ENCODE assay signal across 9 mouse cellular contexts in the genomic region with DNA sequence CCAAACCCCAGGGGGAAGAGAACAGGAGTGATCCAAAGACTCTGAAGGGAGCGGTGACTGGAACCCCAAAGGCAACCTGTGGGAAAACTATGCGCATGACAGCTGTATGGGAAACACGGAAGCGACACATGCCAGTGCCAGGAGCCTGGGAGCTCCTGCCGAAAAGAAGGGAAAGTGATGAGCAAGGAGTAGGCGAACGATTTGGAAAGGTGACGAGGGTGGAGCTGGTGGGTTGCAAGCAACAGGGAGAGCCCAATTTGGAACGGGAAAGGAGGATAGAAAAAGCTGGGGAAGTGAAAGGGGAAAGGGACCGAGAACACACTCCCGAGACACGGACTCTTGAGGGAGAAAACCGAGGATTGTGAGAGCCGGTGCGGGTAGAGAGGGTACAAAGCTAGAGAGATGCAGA. TPM values are rescaled to one million over a fixed set of nuclear protein-coding genes. Genes with fewer than 3 reads are reported as not detected.
DNase-seq lines count a peak whose midpoint lies in the region; ATAC-seq and TF ChIP-seq lines count a peak whose summit lies in the region.
"Had no signal": no experiment of that assay in that cellular context is flagged by ENCODE, and none has a peak within 500 bp of the region (broad histone marks: within the 10 kb centered on the region; RNA-seq: fewer than 3 reads in every experiment).

No protein-coding gene starts in this region.

- DNase-seq in gastrocnemius, adult 2 months: peak; percentile 36
- no peak for DNase-seq in gastrocnemius, postnatal 25 days
- peak; percentile 32 for DNase-seq in R1 (ENCODE audit: low read depth, low spot score)
- DNase-seq in forebrain, embryonic 10.5 days (ENCODE audit: extremely low spot score, low spot score): peak; percentile 18
- peak; percentile 33 for DNase-seq in hindbrain, embryonic 11.5 days (ENCODE audit: low spot score)
- DNase-seq in left cerebral cortex, postnatal 10 days (ENCODE audit: extremely low spot score in 1 of 2, low spot score in 2 of 2): peak; percentile 30 to 34
- DNase-seq in midbrain, embryonic 11.5 days (ENCODE audit: low spot score, missing footprints): peak; percentile 92
- DNase-seq in yolk sac, embryonic 10.5 days (ENCODE audit: low spot score): no peak

- H3K4me3 ChIP-seq in gastrocnemius, adult 2 months: peak overlapping the region; percentile 74
- peak overlapping the region; percentile 80 for H3K4me3 ChIP-seq in forebrain, embryonic 10.5 days
- peak overlapping the region; percentile 63 for H3K4me3 ChIP-seq in hindbrain, embryonic 11.5 days (ENCODE audit: low read depth, low read length)
- H3K4me3 ChIP-seq in midbrain, embryonic 11.5 days (ENCODE audit: low read depth, low read length): peak overlapping the region; percentile 91

- intact Hi-C loops in gastrocnemius, adult 2 months (cut with DNase I): loop anchor here (5.0 kb wide), 2 partner anchors 42 to 77 kb away; a partner anchor contains a TSS
- intact Hi-C loops in left cerebral cortex, postnatal 10 days (cut with DNase I): loop anchor here (2.0 to 5.0 kb wide), 2 partner anchors 62 to 278 kb away; no protein-coding TSS in a partner anchor

- no peaks in the 10 kb centered on the region for H3K9me3 ChIP-seq in forebrain, embryonic 10.5 days
- H3K9me3 ChIP-seq in hindbrain, embryonic 11.5 days (ENCODE audit: control insufficient read depth, low read length): no peaks in the 10 kb centered on the region
- no peaks in the 10 kb centered on the region for H3K9me3 ChIP-seq in midbrain, embryonic 11.5 days (ENCODE audit: control insufficient read depth, low read length)

- H3K4me2 ChIP-seq in hindbrain, embryonic 11.5 days (replicated peaks; ENCODE audit: low read depth, low read length): peak overlapping the region; percentile 78
- peak overlapping the region; percentile 90 for H3K4me2 ChIP-seq in midbrain, embryonic 11.5 days

- peak overlapping the region; percentile 82 for H3K9ac ChIP-seq in hindbrain, embryonic 11.5 days (ENCODE audit: low read depth, low read length)
- H3K9ac ChIP-seq in midbrain, embryonic 11.5 days (ENCODE audit: low read length): peak overlapping the region; percentile 98

- H3K36me3 ChIP-seq in forebrain, embryonic 10.5 days (replicated peaks): peaks cover 26% of the 10 kb centered on the region
- no peaks in the 10 kb centered on the region for H3K36me3 ChIP-seq in hindbrain, embryonic 11.5 days (ENCODE audit: control insufficient read depth, insufficient read depth, low read length)
- no peaks in the 10 kb centered on the region for H3K36me3 ChIP-seq in midbrain, embryonic 11.5 days (ENCODE audit: control insufficient read depth, insufficient read depth, low read length)

- peaks cover 40% of the 10 kb centered on the region for H3K4me1 ChIP-seq in forebrain, embryonic 10.5 days
- H3K4me1 ChIP-seq in hindbrain, embryonic 11.5 days (replicated peaks; ENCODE audit: control insufficient read depth, insufficient read depth, low read length): peaks cover 11% of the 10 kb centered on the region
- H3K4me1 ChIP-seq in midbrain, embryonic 11.5 days (ENCODE audit: control insufficient read depth, insufficient read depth, low read length): peaks cover 25% of the 10 kb centered on the region

- peak overlapping the region; percentile 91 for H3K27ac ChIP-seq in gastrocnemius, adult 2 months
- H3K27ac ChIP-seq in forebrain, embryonic 10.5 days: peak overlapping the region; percentile 94
- 0 out of 2 replicates have a peak overlapping the region, but pooled peaks have one; percentile 77 for H3K27ac ChIP-seq in hindbrain, embryonic 11.5 days (ENCODE audit: low read depth, low read length)
- H3K27ac ChIP-seq in midbrain, embryonic 11.5 days (ENCODE audit: low read depth, low read length): no peak overlapping the region

- TF ChIP-seq CTCF in gastrocnemius, adult 2 months (IDR thresholded peaks at IDR 0.05): no peak

- 3% methylated on average over 15 of the region's 15 CpGs for WGBS in forebrain, embryonic 10.5 days
- WGBS in hindbrain, embryonic 11.5 days: 3% methylated on average over 15 of the region's 15 CpGs
- 2% methylated on average over 15 of the region's 15 CpGs for WGBS in midbrain, embryonic 11.5 days

- ATAC-seq in hindbrain, embryonic 11.5 days (ENCODE audit: low FRiP score): no peak
- ATAC-seq in midbrain, embryonic 11.5 days (ENCODE audit: low FRiP score): no peak
- ATAC-seq: Patski had no signal

- no peaks in the 10 kb centered on the region for H3K27me3 ChIP-seq in forebrain, embryonic 10.5 days (ENCODE audit: poor library complexity, severe bottlenecking)
- no peaks in the 10 kb centered on the region for H3K27me3 ChIP-seq in hindbrain, embryonic 11.5 days (ENCODE audit: control insufficient read depth, insufficient read depth, low read length)
- no peaks in the 10 kb centered on the region for H3K27me3 ChIP-seq in midbrain, embryonic 11.5 days (ENCODE audit: control insufficient read depth, insufficient read depth, low read length)
- H3K27me3 ChIP-seq: Patski had no signal

RNA-seq across cellular contexts. Expression of a gene that starts 1.3 kb away (rescaled TPM):
- 10 to 100 TPM; 36.9 to 37.1 TPM for total RNA-seq in gastrocnemius, adult 2 months (2021)
- 10 to 100 TPM; 27.4 to 30.6 TPM for total RNA-seq in gastrocnemius, postnatal 25 days (2021)
- 38.2 and 41.4 TPM in 2 replicates for polyA plus RNA-seq in forebrain, embryonic 10.5 days (2016; fragmentation: Nextera tagmentation; extraction: Ambion mirVana)
- polyA plus RNA-seq in hindbrain, embryonic 11.5 days (2014; fragmentation: Nextera tagmentation; extraction: Ambion mirVana): 47.4 and 50.7 TPM in 2 replicates
- 100 to 1,000 TPM; 113 to 116 TPM for total RNA-seq in left cerebral cortex, postnatal 10 days (2021)
- 43.0 and 53.9 TPM in 2 replicates for polyA plus RNA-seq in midbrain, embryonic 11.5 days (2014; fragmentation: Nextera tagmentation; extraction: Ambion mirVana)

RNA-seq across cellular contexts. Expression of a gene that starts 42.4 kb away (rescaled TPM):
- 1 to 10 TPM; 8.0 to 10.0 TPM for total RNA-seq in gastrocnemius, adult 2 months (2021)
- 1 to 10 TPM; 6.6 to 9.1 TPM for total RNA-seq in gastrocnemius, postnatal 25 days (2021)
- polyA plus RNA-seq in forebrain, embryonic 10.5 days (2016; fragmentation: Nextera tagmentation; extraction: Ambion mirVana): 44.5 and 45.0 TPM in 2 replicates
- 26.1 and 34.6 TPM in 2 replicates for polyA plus RNA-seq in hindbrain, embryonic 11.5 days (2014; fragmentation: Nextera tagmentation; extraction: Ambion mirVana)
- total RNA-seq in left cerebral cortex, postnatal 10 days (2021): 10 to 100 TPM; 33.4 to 38.2 TPM
- 23.2 and 25.3 TPM in 2 replicates for polyA plus RNA-seq in midbrain, embryonic 11.5 days (2014; fragmentation: Nextera tagmentation; extraction: Ambion mirVana)

Comparison
In these comparisons a context has a peak if more than half of its experiments do, and no peak if none do; other contexts are left out.
1. DNase-seq: peak in gastrocnemius, adult 2 months (single experiment), R1 (single experiment), forebrain, embryonic 10.5 days (single experiment), hindbrain, embryonic 11.5 days (single experiment), left cerebral cortex, postnatal 10 days (2 of 2) and midbrain, embryonic 11.5 days (single experiment); none in gastrocnemius, postnatal 25 days (single experiment) and yolk sac, embryonic 10.5 days (single experiment).
2. Peak in every context shown above with its lines, with median percentiles within 50 percentile points of each other: H3K4me3 ChIP-seq.